Mouse (Mus musculus) limb, embryonic 14.5 days (tissue): ENCODE measurements at regions not wholly inside any gene's neighbourhood (a gene's known extent, or its start where the extent isn't known, plus 50 kb on each side); places are given as distances from the start of the nearest gene placed in this dataset.

Experiments used
- ATAC-seq: fragments of 200-750 bp; cut with Nextera tagmentation; 2 replicates; pipeline ENCODE4 v1.8.0; 2017; ENCODE audit warnings: low read depth, moderate number of reproducible peaks, moderate TSS enrichment; ENCODE audit not compliant: low FRiP score
- DNase-seq: peaks from one replicate; pipeline ENCODE4 v3.0.0-alpha.2; 2015; ENCODE audit warnings: low spot score
- H3K27ac ChIP-seq: fragments of 300-500 bp; sonication (generic); replicated peaks from 2 replicates; pipeline ENCODE4 v1.5.1; 2014; ENCODE audit warnings: low read depth, mild to moderate bottlenecking, low read length, moderate library complexity, mixed read lengths
- H3K27me3 ChIP-seq: fragments of 300-500 bp; sonication (generic); 2 replicates; pipeline ENCODE4 v1.6.1; 2014; ENCODE audit warnings: low read length, mixed read lengths; ENCODE audit not compliant: control insufficient read depth, insufficient read depth
- H3K36me3 ChIP-seq: fragments of 300-500 bp; sonication (generic); 2 replicates; pipeline ENCODE4 v1.6.1; 2014; ENCODE audit warnings: mild to moderate bottlenecking, low read length, moderate library complexity, mixed read lengths; ENCODE audit not compliant: control insufficient read depth, insufficient read depth
- H3K4me1 ChIP-seq: fragments of 300-500 bp; sonication (generic); 2 replicates; pipeline ENCODE4 v1.6.1; 2014; ENCODE audit warnings: antibody characterized with exemption, low read length, mixed read lengths; ENCODE audit not compliant: control insufficient read depth, insufficient read depth
- H3K4me2 ChIP-seq: fragments of 300-500 bp; sonication (generic); replicated peaks from 2 replicates; pipeline ENCODE4 v1.6.1; 2014; ENCODE audit warnings: low read depth, mild to moderate bottlenecking, low read length, moderate library complexity; ENCODE audit not compliant: severe bottlenecking
- H3K4me3 ChIP-seq: fragments of 300-500 bp; sonication (generic); replicated peaks from 2 replicates; pipeline ENCODE4 v1.5.1; 2014; ENCODE audit warnings: low read length
- H3K9ac ChIP-seq: fragments of 300-500 bp; sonication (generic); 2 replicates; pipeline ENCODE4 v1.6.1; 2014; ENCODE audit warnings: mild to moderate bottlenecking, low read depth, low read length, moderate library complexity; ENCODE audit not compliant: severe bottlenecking
- H3K9me3 ChIP-seq: fragments of 300-500 bp; sonication (generic); 2 replicates; pipeline ENCODE4 v1.6.1; 2016; ENCODE audit warnings: low read length; ENCODE audit not compliant: control insufficient read depth
- POLR2A ChIP-seq: fragments of 200-500 bp; IDR thresholded peaks from 2 replicates; pipeline ENCODE4 v1.8.0; 2012; ENCODE audit warnings: inconsistent platforms, mild to moderate bottlenecking, moderate library complexity, borderline replicate concordance; ENCODE audit not compliant: insufficient read depth, insufficient read length; ENCODE audit errors: extremely low read depth
- WGBS: fragments of 180-500 bp; shearing (Covaris S2); extraction: QIAGEN DNeasy Blood & Tissue Kit; methylation state at CpG from one replicate; pipeline ENCODE4 v1.1.7; 2014; 5-methylcytosine and 5-hydroxymethylcytosine counted together

DNA sequence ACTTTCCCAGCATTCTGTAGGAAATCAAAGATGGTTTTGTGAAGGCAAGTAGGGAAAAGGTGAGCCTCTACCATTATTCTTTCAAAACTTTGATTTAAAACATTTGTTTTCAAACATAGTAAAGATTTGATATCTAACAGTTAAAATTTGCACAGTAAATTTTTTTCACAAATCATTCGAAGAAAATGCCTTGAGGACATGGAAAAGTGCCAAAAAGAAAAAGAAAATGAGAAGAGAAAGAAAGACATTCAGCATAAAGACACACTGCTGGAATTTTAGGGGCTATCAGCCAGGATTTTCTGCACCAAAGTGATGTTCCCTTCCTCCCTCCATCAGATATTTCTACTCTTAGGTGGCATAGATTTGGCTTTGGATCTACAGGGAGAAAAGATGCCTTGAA lies 90.2 kb downstream of the Rdh14 start:
- Histone ChIP-seq H3K27ac (no peak overlapping the region), H3K4me1 (no peaks in the 10 kb centered on the region), H3K4me2 (no peak overlapping the region), H3K36me3 (no peaks in the 10 kb centered on the region), H3K27me3 (no peaks in the 10 kb centered on the region), H3K9me3 (no peaks in the 10 kb centered on the region), H3K9ac (no peak overlapping the region), H3K4me3 (no peak overlapping the region)
- DNase-seq (no peak), ATAC-seq (no peak)
- no peak for TF ChIP-seq POLR2A
- 30% methylated on average over 1 of the region's 1 CpGs for WGBS

DNA sequence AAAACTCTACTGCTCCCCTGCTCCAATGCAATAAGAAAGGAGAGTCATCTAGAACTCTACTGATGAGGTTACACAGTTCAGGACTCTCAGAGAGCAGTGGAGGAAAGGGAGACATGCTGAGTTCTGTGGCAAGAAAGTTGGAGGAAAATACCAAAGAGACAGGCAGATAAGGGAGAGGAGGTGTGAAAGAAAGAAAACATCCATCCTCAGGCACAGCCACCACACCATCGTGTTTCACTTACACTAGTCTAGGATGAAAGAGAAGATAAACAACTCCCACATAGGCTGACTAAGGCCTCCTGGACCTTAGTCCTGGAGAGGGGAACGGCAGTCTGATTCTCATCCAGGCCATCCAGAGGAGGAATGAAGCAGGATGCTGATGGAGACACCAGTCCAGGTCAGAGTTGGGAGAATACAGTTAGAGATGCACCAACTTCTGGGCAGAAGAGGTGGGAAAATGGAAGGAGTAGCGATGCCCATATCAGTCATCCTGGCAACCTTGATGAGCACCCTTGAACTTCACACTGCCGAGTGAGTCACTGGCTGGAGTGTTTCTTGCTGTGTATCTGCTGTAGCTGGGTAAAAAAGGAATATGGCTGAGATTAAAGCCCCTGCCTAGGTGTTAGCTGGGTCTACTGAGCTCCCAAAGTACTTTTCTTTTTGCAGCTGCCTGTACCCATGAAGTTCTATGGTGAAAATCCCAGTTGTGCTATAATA lies 91.9 kb downstream of the Rdh14 start:
- no peak for ATAC-seq
- H3K9ac ChIP-seq = no peak overlapping the region
- H3K4me2 ChIP-seq = no peak overlapping the region
- H3K27me3 ChIP-seq = no peaks in the 10 kb centered on the region
- no peaks in the 10 kb centered on the region for H3K4me1 ChIP-seq
- TF ChIP-seq POLR2A = no peak
- DNase-seq = no peak
- H3K36me3 ChIP-seq = no peaks in the 10 kb centered on the region
- H3K27ac ChIP-seq = no peak overlapping the region
- 69% methylated on average over 4 of the region's 4 CpGs for WGBS
- no peaks in the 10 kb centered on the region for H3K9me3 ChIP-seq
- H3K4me3 ChIP-seq = no peak overlapping the region

GRCm38 (mm10) chr12:10506721-10507120 lies 116.1 kb downstream of the Rdh14 start:
- H3K9ac ChIP-seq = no peak overlapping the region
- H3K4me3 ChIP-seq = no peak overlapping the region
- H3K27ac ChIP-seq = no peak overlapping the region
- H3K27me3 ChIP-seq = no peaks in the 10 kb centered on the region
- H3K36me3 ChIP-seq = no peaks in the 10 kb centered on the region
- no peaks in the 10 kb centered on the region for H3K4me1 ChIP-seq
- no peak for ATAC-seq
- H3K9me3 ChIP-seq = no peaks in the 10 kb centered on the region
- DNase-seq = no peak
- TF ChIP-seq POLR2A = no peak
- no peak overlapping the region for H3K4me2 ChIP-seq

GRCm38 (mm10) chr12:10513526-10513925 lies 123.0 kb downstream of the Rdh14 start:
- ATAC-seq = no peak
- no peak for TF ChIP-seq POLR2A
- DNase-seq = no peak
- Histone ChIP-seq H3K36me3 (no peaks in the 10 kb centered on the region), H3K4me1 (no peaks in the 10 kb centered on the region), H3K9me3 (no peaks in the 10 kb centered on the region), H3K4me2 (no peak overlapping the region), H3K9ac (no peak overlapping the region), H3K27ac (0 out of 2 replicates have a peak overlapping the region, but pooled peaks have one; percentile 1), H3K27me3 (no peaks in the 10 kb centered on the region), H3K4me3 (no peak overlapping the region)
- WGBS = 84% methylated on average over 5 of the region's 5 CpGs

DNA sequence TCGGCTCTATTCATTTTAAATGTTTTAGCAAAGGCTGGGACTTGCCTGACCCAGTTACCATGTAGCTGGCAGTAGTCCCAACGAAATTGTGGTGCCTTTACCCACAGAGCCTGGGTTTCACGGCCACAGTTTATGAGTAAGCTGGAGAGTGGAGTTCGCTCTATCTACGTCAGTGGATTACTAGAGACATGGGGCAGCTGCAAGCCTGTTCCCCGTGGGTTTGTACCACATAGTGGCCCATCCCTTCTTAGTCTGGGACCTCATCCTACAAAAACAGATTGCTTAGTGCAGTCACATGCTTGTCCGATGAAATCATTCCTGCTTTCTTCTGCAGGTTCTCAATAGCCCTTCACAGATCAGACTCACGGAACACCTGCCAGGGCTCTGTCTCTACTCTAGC lies 123.7 kb downstream of the Rdh14 start:
- H3K27me3 ChIP-seq = no peaks in the 10 kb centered on the region
- no peaks in the 10 kb centered on the region for H3K36me3 ChIP-seq
- no peaks in the 10 kb centered on the region for H3K4me1 ChIP-seq
- no peak for TF ChIP-seq POLR2A
- ATAC-seq = peak; percentile 82
- no peak overlapping the region for H3K4me3 ChIP-seq
- H3K27ac ChIP-seq = 0 out of 2 replicates have a peak overlapping the region, but pooled peaks have one; percentile 13
- no peaks in the 10 kb centered on the region for H3K9me3 ChIP-seq
- 45% methylated on average over 8 of the region's 8 CpGs for WGBS
- no peak overlapping the region for H3K9ac ChIP-seq
- peak; percentile 72 for DNase-seq
- H3K4me2 ChIP-seq = peak overlapping the region; percentile 15; the same call in 1 of the 2 replicates
